Mouse (Mus musculus) testis, adult 2 months (tissue): ENCODE data around the gene Bach2.

ENCODE experiments used
- CTCF ChIP-seq: fragments of 200-500 bp; IDR thresholded peaks from 2 replicates; pipeline ENCODE4 v1.5.1; 2012; ENCODE audit warnings: low read depth, mild to moderate bottlenecking, inconsistent platforms, low read length, moderate library complexity; ENCODE audit not compliant: control insufficient read depth, insufficient read depth, insufficient replicate concordance
- POLR2A ChIP-seq: fragments of 200-500 bp; IDR thresholded peaks from 2 replicates; pipeline ENCODE4 v1.6.1; 2012; ENCODE audit warnings: low read depth, mild to moderate bottlenecking, inconsistent platforms, low read length, moderate library complexity; ENCODE audit not compliant: control insufficient read depth

DNA sequence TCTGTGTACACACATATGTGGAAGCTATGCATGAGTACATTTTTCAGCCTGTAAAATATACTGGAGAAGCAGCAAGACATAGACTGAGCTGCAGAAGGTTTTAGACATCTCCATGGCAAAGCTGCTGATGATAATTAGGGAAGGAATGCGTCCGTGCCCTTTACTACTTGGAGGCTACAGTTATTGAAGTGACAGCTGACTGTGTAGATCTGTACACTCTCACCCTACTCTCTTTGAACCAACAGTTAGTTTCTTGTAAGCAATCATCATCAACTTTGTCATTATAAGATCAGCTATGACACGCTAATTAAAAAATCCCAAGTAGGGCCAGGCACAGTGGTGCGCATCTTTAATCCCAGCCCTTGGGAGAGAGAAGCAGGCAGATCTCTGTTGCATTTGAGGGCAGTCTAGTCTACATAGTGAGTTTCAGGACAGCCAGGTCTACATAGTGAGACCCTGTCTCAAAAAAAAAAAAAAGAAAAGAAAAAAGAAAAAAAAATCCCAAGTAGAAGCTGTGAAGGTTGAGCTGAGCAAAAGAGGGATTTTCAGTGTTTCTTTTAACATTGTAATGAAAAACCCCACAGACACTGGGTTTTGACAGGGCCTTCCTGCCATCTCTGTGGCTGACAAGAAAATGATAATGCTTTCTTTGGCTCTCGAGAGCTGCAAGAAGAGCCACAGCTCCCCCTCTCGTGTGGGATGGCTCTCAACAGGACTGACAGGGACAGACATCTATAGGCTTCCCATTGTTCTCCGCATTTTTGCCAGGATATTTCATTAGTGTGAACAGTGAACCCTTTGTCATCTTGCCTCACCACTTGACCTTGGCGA is 322.3 kb downstream of the Bach2 start:
- TF ChIP-seq CTCF (no peak), POLR2A (no peak)
